Comparison of ENCODE assay signal across 12 mouse cellular contexts in the genomic region with DNA sequence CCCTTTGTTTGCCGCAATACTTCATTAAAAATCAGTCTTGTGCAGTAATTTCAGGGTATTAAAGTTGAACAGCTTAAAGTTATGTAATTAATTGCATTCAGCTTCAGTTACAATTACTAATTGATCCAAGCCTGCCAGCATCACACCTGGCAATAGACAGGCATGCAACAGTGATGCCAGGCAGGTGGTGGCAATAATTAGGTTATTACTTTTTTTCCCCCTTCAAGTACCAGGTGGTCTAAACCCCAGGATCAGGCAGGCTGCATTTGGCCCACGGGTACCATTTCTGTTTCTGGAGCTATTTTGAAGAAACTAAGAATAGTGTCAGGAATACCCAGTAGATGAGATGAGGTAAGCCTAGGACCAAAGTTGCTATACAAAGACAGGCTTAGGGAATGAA.
"Had no signal": no experiment of that assay in that cellular context is flagged by ENCODE, and none has a peak within 500 bp of the region (broad histone marks: within the 10 kb centered on the region; RNA-seq: fewer than 3 reads in every experiment).

No protein-coding gene starts in this region.

- H3K27ac ChIP-seq: liver, embryonic 15.5 days; midbrain, embryonic 10.5 days; midbrain, embryonic 15.5 days; neural tube, embryonic 13.5 days had no signal

- DNase-seq: kidney, postnatal 25 days; lung, adult 2 months; lung, postnatal 4 days; retina, postnatal 1 day; right cerebral cortex, postnatal 4 days; spleen, adult 18-20 months; thymus, adult 18-20 months; thymus, postnatal 14 days had no signal

- H3K4me3 ChIP-seq: liver, embryonic 15.5 days; midbrain, embryonic 10.5 days; midbrain, embryonic 15.5 days; neural tube, embryonic 13.5 days had no signal
